In the genomic region with DNA sequence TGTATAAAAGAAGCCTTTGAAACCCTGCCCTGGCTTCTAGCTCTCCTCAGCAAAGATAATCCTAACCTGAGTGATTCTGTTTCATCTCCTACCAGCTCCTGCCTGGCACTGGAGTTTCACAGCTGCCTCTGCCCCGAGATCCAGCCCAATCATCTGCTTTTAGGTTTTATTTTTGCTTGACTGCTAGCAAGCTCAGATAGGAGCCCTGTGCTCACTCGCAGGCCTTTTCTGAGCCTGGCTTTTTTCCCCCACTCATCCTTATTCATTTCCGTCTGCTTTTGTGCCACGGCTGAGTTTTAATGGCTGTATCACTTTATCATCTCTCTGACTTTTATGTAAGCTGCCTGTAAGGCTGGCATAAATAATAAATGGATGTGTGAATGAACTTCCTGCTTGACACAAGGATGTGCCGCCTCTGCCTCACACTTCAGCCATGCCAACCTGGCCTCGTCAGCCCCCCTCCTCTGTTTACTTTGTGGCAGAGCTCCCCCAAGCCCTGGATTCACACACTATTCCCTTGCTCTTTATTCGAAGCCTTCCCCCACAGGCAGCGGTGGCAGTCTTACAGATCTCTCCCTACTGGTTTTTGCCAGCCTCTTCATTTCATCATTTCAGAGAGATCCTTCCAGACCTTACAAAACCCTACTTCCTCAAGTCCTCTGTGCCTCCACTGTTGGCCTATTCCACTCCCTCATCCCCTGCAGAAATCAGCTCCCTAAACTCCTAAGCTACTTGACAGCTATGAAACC, we compare ENCODE assay signal across 8 mouse cellular contexts. TPM values are rescaled to one million over a fixed set of nuclear protein-coding genes. Genes with fewer than 3 reads are reported as not detected.
DNase-seq lines count a peak whose midpoint lies in the region; ATAC-seq lines count a peak whose summit lies in the region.

No protein-coding gene starts in this region.

- WGBS in heart, embryonic 16.5 days, result 64% methylated on average over 8 of the region's 8 CpGs
- WGBS in midbrain, embryonic 13.5 days, result 62% methylated on average over 8 of the region's 8 CpGs

- H3K27ac ChIP-seq in brown adipose tissue, adult 24 weeks (replicated peaks; ENCODE audit: low read depth, low read length), result 0 out of 2 replicates have a peak overlapping the region, but pooled peaks have one; percentile 17
- peak overlapping the region; percentile 87 for H3K27ac ChIP-seq in heart, embryonic 16.5 days (ENCODE audit: low read length)
- peak overlapping the region; percentile 72 for H3K27ac ChIP-seq in midbrain, embryonic 13.5 days

- DNase-seq in layer of hippocampus, adult 18-20 months (ENCODE audit: low spot score in 2 of 2), result peak; percentile 45 to 68
- DNase-seq in layer of hippocampus, postnatal 14 days (ENCODE audit: low spot score in 2 of 2), result no peak
- DNase-seq in urinary bladder, adult 2 months (ENCODE audit: low spot score), result no peak
- DNase-seq in adrenal gland, postnatal 14 days, result no peak

- H3K4me3 ChIP-seq in brown adipose tissue, adult 24 weeks (ENCODE audit: insufficient read depth, low read depth, low read length), result peak overlapping the region; percentile 83; the same call in 1 of the 2 replicates
- H3K4me3 ChIP-seq in heart, embryonic 16.5 days (ENCODE audit: low read length), result no peak overlapping the region
- H3K4me3 ChIP-seq in midbrain, embryonic 13.5 days (replicated peaks), result no peak overlapping the region

- H3K4me2 ChIP-seq in heart, embryonic 16.5 days (ENCODE audit: low read depth, low read length), result peak overlapping the region; percentile 94
- peak overlapping the region; percentile 52; the same call in 1 of the 2 replicates for H3K4me2 ChIP-seq in midbrain, embryonic 13.5 days (replicated peaks)

- H3K9ac ChIP-seq in heart, embryonic 16.5 days (ENCODE audit: low read length), result peak overlapping the region; percentile 98
- H3K9ac ChIP-seq in midbrain, embryonic 13.5 days (replicated peaks), result 0 out of 2 replicates have a peak overlapping the region, but pooled peaks have one; percentile 8

- no peak for ATAC-seq in heart, embryonic 16.5 days (replicated peaks; ENCODE audit: extremely low read depth, insufficient read depth, low FRiP score)
- no peak for ATAC-seq in midbrain, embryonic 13.5 days
- ATAC-seq in erythroblast, adult 5-6 weeks (replicated peaks; ENCODE audit: low FRiP score, poor library complexity, severe bottlenecking), result no peak

- H3K27me3 ChIP-seq in heart, embryonic 16.5 days (ENCODE audit: control insufficient read depth, insufficient read depth, low read length), result no peaks in the 10 kb centered on the region
- no peaks in the 10 kb centered on the region for H3K27me3 ChIP-seq in midbrain, embryonic 13.5 days

- H3K9me3 ChIP-seq in heart, embryonic 16.5 days (replicated peaks; ENCODE audit: control insufficient read depth, low read length), result peaks cover 4% of the 10 kb centered on the region; the same call in 1 of the 2 replicates
- no peaks in the 10 kb centered on the region for H3K9me3 ChIP-seq in midbrain, embryonic 13.5 days

- H3K36me3 ChIP-seq in heart, embryonic 16.5 days (ENCODE audit: control insufficient read depth, insufficient read depth), result no peaks in the 10 kb centered on the region
- H3K36me3 ChIP-seq in midbrain, embryonic 13.5 days, result no peaks in the 10 kb centered on the region

- H3K4me1 ChIP-seq in brown adipose tissue, adult 24 weeks (ENCODE audit: control insufficient read depth, insufficient read depth, insufficient read length, low read length), result peaks cover 8% of the 10 kb centered on the region; the same call in 1 of the 2 replicates
- H3K4me1 ChIP-seq in heart, embryonic 16.5 days (ENCODE audit: control insufficient read depth, insufficient read depth, low read length), result peaks cover 9% of the 10 kb centered on the region
- H3K4me1 ChIP-seq in midbrain, embryonic 13.5 days (replicated peaks), result peaks cover 33% of the 10 kb centered on the region

RNA-seq across cellular contexts. Expression of gene Nlrx1, which starts 1.7 kb away (rescaled TPM):
- 10 to 100 TPM; 10.0 to 11.8 TPM for total RNA-seq in layer of hippocampus, adult 18-20 months (2021)
- total RNA-seq in layer of hippocampus, postnatal 14 days (2021), result 10 to 100 TPM in 1 of 2 experiments, 1 to 10 TPM in 1; 10.0 to 12.2 TPM
- 8.7 and 8.8 TPM in 2 replicates for polyA plus RNA-seq in brown adipose tissue, adult 24 weeks (2012; ENCODE audit: insufficient read depth, insufficient read length, missing spikeins)
- 7.3 and 7.9 TPM in 2 replicates for polyA plus RNA-seq in heart, embryonic 16.5 days (2015; fragmentation: Nextera tagmentation; extraction: Ambion mirVana)
- 3.3 and 3.5 TPM in 2 replicates for polyA plus RNA-seq in midbrain, embryonic 13.5 days (2015; fragmentation: Nextera tagmentation; extraction: Ambion mirVana)
- 2.7 and 5.6 TPM in 2 replicates for total RNA-seq in erythroblast, adult 5-6 weeks (2015; ENCODE audit: low replicate concordance)
- total RNA-seq in erythroblast, adult 5-6 weeks (2017; ENCODE audit: low replicate concordance), result 0.98 and 11.2 TPM in 2 replicates
- polyA plus RNA-seq in urinary bladder, adult 2 months (2012; rRNA removed), result 9.6 and 13.0 TPM in 2 replicates
- 17.6 and 20.7 TPM in 2 replicates for total RNA-seq in adrenal gland, postnatal 14 days (2021)

RNA-seq across cellular contexts. Expression of gene Pdzd3, which starts 15.4 kb away (rescaled TPM):
- 1 to 10 TPM in 1 of 2 experiments, under 1 TPM in 1; 0.86 to 1.5 TPM for total RNA-seq in layer of hippocampus, adult 18-20 months (2021)
- 1 to 10 TPM in 1 of 2 experiments, under 1 TPM in 1; 0.88 to 1.0 TPM for total RNA-seq in layer of hippocampus, postnatal 14 days (2021)
- not detected in 2 replicates for polyA plus RNA-seq in brown adipose tissue, adult 24 weeks (2012; ENCODE audit: insufficient read depth, insufficient read length, missing spikeins)
- 0.06 and 0.07 TPM in 2 replicates for polyA plus RNA-seq in heart, embryonic 16.5 days (2015; fragmentation: Nextera tagmentation; extraction: Ambion mirVana)
- polyA plus RNA-seq in midbrain, embryonic 13.5 days (2015; fragmentation: Nextera tagmentation; extraction: Ambion mirVana), result 0.48 and 0.64 TPM in 2 replicates
- total RNA-seq in erythroblast, adult 5-6 weeks (2015; ENCODE audit: low replicate concordance), result not detected in 2 replicates
- total RNA-seq in erythroblast, adult 5-6 weeks (2017; ENCODE audit: low replicate concordance), result not detected in 2 replicates
- polyA plus RNA-seq in urinary bladder, adult 2 months (2012; rRNA removed), result 0.21 and 0.24 TPM in 2 replicates
- 0.30 TPM in 1 of 2 replicates, not detected in the other for total RNA-seq in adrenal gland, postnatal 14 days (2021)

RNA-seq across cellular contexts. Expression of gene Abcg4, which starts 21.8 kb away (rescaled TPM):
- 10 to 100 TPM; 65.5 to 74.6 TPM for total RNA-seq in layer of hippocampus, adult 18-20 months (2021)
- total RNA-seq in layer of hippocampus, postnatal 14 days (2021), result 10 to 100 TPM; 69.3 to 75.8 TPM
- 0.36 TPM in 1 of 2 replicates, not detected in the other for polyA plus RNA-seq in brown adipose tissue, adult 24 weeks (2012; ENCODE audit: insufficient read depth, insufficient read length, missing spikeins)
- polyA plus RNA-seq in heart, embryonic 16.5 days (2015; fragmentation: Nextera tagmentation; extraction: Ambion mirVana), result 1.9 and 2.5 TPM in 2 replicates
- 17.3 and 18.1 TPM in 2 replicates for polyA plus RNA-seq in midbrain, embryonic 13.5 days (2015; fragmentation: Nextera tagmentation; extraction: Ambion mirVana)
- 20.8 and 24.2 TPM in 2 replicates for total RNA-seq in erythroblast, adult 5-6 weeks (2015; ENCODE audit: low replicate concordance)
- total RNA-seq in erythroblast, adult 5-6 weeks (2017; ENCODE audit: low replicate concordance), result 18.1 and 18.8 TPM in 2 replicates
- polyA plus RNA-seq in urinary bladder, adult 2 months (2012; rRNA removed), result 7.6 and 8.9 TPM in 2 replicates
- total RNA-seq in adrenal gland, postnatal 14 days (2021), result 19.0 and 28.8 TPM in 2 replicates

RNA-seq across cellular contexts. Expression of gene Ccdc153, which starts 26.2 kb away (rescaled TPM):
- total RNA-seq in layer of hippocampus, adult 18-20 months (2021), result 1 to 10 TPM; 4.7 to 6.1 TPM
- 1 to 10 TPM; 4.5 to 8.4 TPM for total RNA-seq in layer of hippocampus, postnatal 14 days (2021)
- polyA plus RNA-seq in brown adipose tissue, adult 24 weeks (2012; ENCODE audit: insufficient read depth, insufficient read length, missing spikeins), result not detected in 2 replicates
- 0.88 and 2.5 TPM in 2 replicates for polyA plus RNA-seq in heart, embryonic 16.5 days (2015; fragmentation: Nextera tagmentation; extraction: Ambion mirVana)
- not detected in 2 replicates for polyA plus RNA-seq in midbrain, embryonic 13.5 days (2015; fragmentation: Nextera tagmentation; extraction: Ambion mirVana)
- not detected in 2 replicates for total RNA-seq in erythroblast, adult 5-6 weeks (2015; ENCODE audit: low replicate concordance)
- total RNA-seq in erythroblast, adult 5-6 weeks (2017; ENCODE audit: low replicate concordance), result not detected in 2 replicates
- polyA plus RNA-seq in urinary bladder, adult 2 months (2012; rRNA removed), result not detected in 2 replicates
- 1.1 and 2.5 TPM in 2 replicates for total RNA-seq in adrenal gland, postnatal 14 days (2021)

RNA-seq across cellular contexts. Expression of gene Cbl, which starts 32.8 kb away (rescaled TPM):
- total RNA-seq in layer of hippocampus, adult 18-20 months (2021), result 10 to 100 TPM; 59.8 to 66.3 TPM
- total RNA-seq in layer of hippocampus, postnatal 14 days (2021), result 10 to 100 TPM; 58.1 to 62.7 TPM
- 10.8 and 11.6 TPM in 2 replicates for polyA plus RNA-seq in brown adipose tissue, adult 24 weeks (2012; ENCODE audit: insufficient read depth, insufficient read length, missing spikeins)
- polyA plus RNA-seq in heart, embryonic 16.5 days (2015; fragmentation: Nextera tagmentation; extraction: Ambion mirVana), result 12.6 and 13.0 TPM in 2 replicates
- polyA plus RNA-seq in midbrain, embryonic 13.5 days (2015; fragmentation: Nextera tagmentation; extraction: Ambion mirVana), result 26.2 and 28.5 TPM in 2 replicates
- 43.7 and 46.9 TPM in 2 replicates for total RNA-seq in erythroblast, adult 5-6 weeks (2015; ENCODE audit: low replicate concordance)
- total RNA-seq in erythroblast, adult 5-6 weeks (2017; ENCODE audit: low replicate concordance), result 14.6 and 35.3 TPM in 2 replicates
- 14.9 and 16.0 TPM in 2 replicates for polyA plus RNA-seq in urinary bladder, adult 2 months (2012; rRNA removed)
- 33.1 and 34.4 TPM in 2 replicates for total RNA-seq in adrenal gland, postnatal 14 days (2021)

Comparison
In these comparisons a context has a peak if more than half of its experiments do, and no peak if none do; other contexts are left out.
1. DNase-seq: peak in layer of hippocampus, adult 18-20 months (2 of 2); none in layer of hippocampus, postnatal 14 days (0 of 2), urinary bladder, adult 2 months (single experiment) and adrenal gland, postnatal 14 days (single experiment).
2. H3K27ac ChIP-seq: peak in every context shown above with its lines; median percentile 87 in heart, embryonic 16.5 days; 72 in midbrain, embryonic 13.5 days; 17 in brown adipose tissue, adult 24 weeks.